Mouse (Mus musculus) hindbrain, embryonic 12.5 days (tissue): ENCODE data around the gene Cplx1. TPM values are rescaled to one million over a fixed set of nuclear protein-coding genes. Genes with fewer than 3 reads are reported as not detected.

Experiments
- ATAC-seq: fragments of 200-750 bp; cut with Nextera tagmentation; 2 replicates; pipeline ENCODE4 v1.8.0; 2017; ENCODE audit warnings: moderate TSS enrichment; ENCODE audit not compliant: low FRiP score
- H3K27ac ChIP-seq: fragments of 300-500 bp; sonication (generic); 2 replicates; pipeline ENCODE4 v1.5.1; 2016; ENCODE audit warnings: mild to moderate bottlenecking
- H3K27me3 ChIP-seq: fragments of 300-500 bp; sonication (generic); 2 replicates; pipeline ENCODE4 v1.6.1; 2016; ENCODE audit warnings: mild to moderate bottlenecking
- H3K36me3 ChIP-seq: fragments of 300-500 bp; sonication (generic); 2 replicates; pipeline ENCODE4 v1.6.1; 2016; ENCODE audit warnings: mild to moderate bottlenecking
- H3K4me1 ChIP-seq: fragments of 300-500 bp; sonication (generic); 2 replicates; pipeline ENCODE4 v1.6.1; 2016
- H3K4me2 ChIP-seq: fragments of 300-500 bp; sonication (generic); replicated peaks from 2 replicates; pipeline ENCODE4 v1.6.1; 2016; ENCODE audit warnings: mild to moderate bottlenecking
- H3K4me3 ChIP-seq: fragments of 300-500 bp; sonication (generic); 2 replicates; pipeline ENCODE4 v1.5.1; 2016; ENCODE audit warnings: mild to moderate bottlenecking
- H3K9ac ChIP-seq: fragments of 300-500 bp; sonication (generic); 2 replicates; pipeline ENCODE4 v1.6.1; 2016; ENCODE audit warnings: mild to moderate bottlenecking, moderate library complexity
- H3K9me3 ChIP-seq: fragments of 300-500 bp; sonication (generic); replicated peaks from 2 replicates; pipeline ENCODE4 v1.6.1; 2016; ENCODE audit warnings: mild to moderate bottlenecking
- WGBS: fragments of 180-500 bp; shearing (Covaris S2); methylation state at CpG from one replicate; pipeline ENCODE4 v1.1.7; 2016; 5-methylcytosine and 5-hydroxymethylcytosine counted together
- polyA plus RNA-seq: library from polyadenylated mRNA; unstranded; fragments of >200 nt; fragmentation: Nextera tagmentation; extraction: Ambion mirVana; gene quantifications from 2 replicates; pipeline ENCODE4 v1.2.1, GENCODE M21; 2016

Cplx1 gene
- 23.7 and 24.9 TPM in 2 replicates for polyA plus RNA-seq

DNA sequence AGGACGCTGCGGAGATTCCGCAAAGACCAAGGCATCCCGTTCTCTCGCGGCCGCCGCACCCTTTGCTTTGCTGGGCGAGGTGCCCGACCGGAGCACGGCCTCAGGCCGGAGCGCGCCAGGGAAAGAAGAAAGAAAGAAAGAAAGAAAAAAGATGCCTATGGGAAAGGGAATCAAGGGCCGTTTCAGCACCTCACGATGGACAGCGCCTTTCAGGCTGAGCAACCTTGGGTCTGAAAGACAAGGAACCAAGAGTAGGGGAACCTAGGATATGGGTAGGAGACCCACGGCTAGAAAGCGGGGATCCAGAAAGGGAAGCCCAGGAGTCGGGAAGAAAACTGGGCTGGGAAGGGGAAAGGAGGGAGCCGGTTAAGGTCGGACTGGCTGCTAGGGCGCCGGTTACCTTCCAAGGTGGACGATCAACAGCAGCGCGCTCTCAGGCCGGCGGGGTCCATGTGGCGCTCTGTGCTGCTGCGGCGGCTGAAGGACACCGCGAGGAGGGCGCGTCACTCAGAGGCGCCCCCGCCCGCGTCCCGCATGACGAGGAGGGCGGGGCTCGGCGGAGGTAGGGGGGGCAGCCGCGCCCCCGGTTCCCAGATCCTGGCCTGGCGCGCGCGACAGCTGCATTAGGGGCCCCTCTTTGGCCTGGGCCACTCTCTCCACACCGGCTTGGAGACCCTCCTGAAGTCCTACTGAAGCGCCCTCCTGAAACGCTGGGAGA is at the start of gene Cplx1:
TSS of gene Cplx1 (minus strand) at position 536 of the 718 bp plus-strand sequence.
- Histone ChIP-seq H3K4me1 (peaks cover 11% of the 10 kb centered on the region), H3K9me3 (no peaks in the 10 kb centered on the region), H3K36me3 (no peaks in the 10 kb centered on the region), H3K27ac (peak within 1 kb of the TSS; percentile 48; the same call in 1 of the 2 replicates), H3K9ac (peak within 1 kb of the TSS; percentile 65), H3K4me3 (peak within 1 kb of the TSS; percentile 47), H3K27me3 (peaks cover 61% of the 10 kb centered on the region), H3K4me2 (peak within 1 kb of the TSS; percentile 86)
- ATAC-seq: peak; percentile 91
- under 1% methylated on average over 56 of the region's 56 CpGs for WGBS

GRCm38 (mm10) chr5:108581361-108581891 is 31.6 kb upstream of the Cplx1 start:
- Histone ChIP-seq H3K27ac (no peak overlapping the region), H3K4me2 (no peak overlapping the region), H3K9ac (no peak overlapping the region), H3K27me3 (no peaks in the 10 kb centered on the region), H3K4me1 (no peaks in the 10 kb centered on the region), H3K36me3 (peaks cover 82% of the 10 kb centered on the region), H3K4me3 (no peak overlapping the region), H3K9me3 (no peaks in the 10 kb centered on the region)
- no peak for ATAC-seq
- 80% methylated on average over 3 of the region's 3 CpGs for WGBS

GRCm38 (mm10) chr5:108573054-108573453 is 23.2 kb upstream of the Cplx1 start:
- Histone ChIP-seq H3K9me3 (no peaks in the 10 kb centered on the region), H3K36me3 (peaks cover 97% of the 10 kb centered on the region), H3K27ac (no peak overlapping the region), H3K27me3 (no peaks in the 10 kb centered on the region), H3K4me3 (no peak overlapping the region), H3K9ac (no peak overlapping the region), H3K4me2 (no peak overlapping the region), H3K4me1 (no peaks in the 10 kb centered on the region)
- ATAC-seq: no peak
- WGBS: 96% methylated on average over 6 of the region's 6 CpGs

- Histone ChIP-seq H3K4me2 (no peak overlapping the region), H3K9ac (no peak overlapping the region), H3K27ac (no peak overlapping the region), H3K36me3 (peaks cover 93% of the 10 kb centered on the region), H3K4me3 (no peak overlapping the region), H3K27me3 (no peaks in the 10 kb centered on the region), H3K4me1 (no peaks in the 10 kb centered on the region), H3K9me3 (no peaks in the 10 kb centered on the region)
- ATAC-seq: no peak
- 97% methylated on average over 1 of the region's 1 CpGs for WGBS
These were observed 21.2 kb upstream of the Cplx1 start for GRCm38 (mm10) chr5:108570991-108571390.

DNA sequence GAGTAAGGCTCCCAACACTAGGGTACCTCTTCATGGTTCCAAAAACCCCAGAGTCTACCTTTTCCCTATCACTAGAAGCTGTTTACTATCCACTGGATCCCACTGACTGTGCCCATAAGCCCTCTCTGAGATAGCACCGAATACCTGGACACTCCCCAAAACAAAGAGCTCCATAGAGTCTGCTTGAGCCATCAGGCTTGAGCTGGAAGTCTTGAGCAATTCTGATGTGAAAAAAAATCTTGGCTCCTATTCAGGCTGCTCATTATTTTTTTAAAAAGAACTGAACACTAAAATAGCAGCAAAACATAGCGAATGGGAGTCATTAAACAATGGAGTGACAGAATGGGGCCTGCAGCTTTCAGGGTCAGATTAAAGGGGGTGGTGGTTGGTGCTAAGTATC is 17.3 kb upstream of the Cplx1 start:
- Histone ChIP-seq H3K27ac (no peak overlapping the region), H3K36me3 (peaks cover 55% of the 10 kb centered on the region), H3K4me3 (no peak overlapping the region), H3K4me2 (no peak overlapping the region), H3K27me3 (no peaks in the 10 kb centered on the region), H3K4me1 (no peaks in the 10 kb centered on the region), H3K9me3 (no peaks in the 10 kb centered on the region), H3K9ac (no peak overlapping the region)
- no peak for ATAC-seq
- 90% methylated on average over 2 of the region's 2 CpGs for WGBS

DNA sequence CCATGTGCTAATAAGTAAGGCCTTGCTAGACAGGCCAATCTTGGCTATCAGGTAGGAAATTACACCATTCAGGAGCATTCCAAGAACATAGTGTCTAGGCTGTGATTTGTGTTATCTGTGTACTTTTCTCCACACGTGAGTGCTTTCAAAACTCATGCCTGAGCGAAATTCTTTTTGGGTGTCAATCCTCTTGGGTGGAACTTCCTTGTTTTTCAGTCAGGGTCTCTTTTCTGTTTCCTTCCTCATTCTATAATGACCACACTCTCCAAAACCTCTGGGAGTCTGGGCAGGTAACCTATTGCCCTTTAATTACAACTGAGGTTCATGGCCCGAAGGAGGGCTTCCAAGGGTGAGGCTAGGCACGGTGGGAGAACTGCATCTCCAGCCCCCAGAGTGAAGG is 16.7 kb upstream of the Cplx1 start:
- ATAC-seq: no peak
- peaks cover 50% of the 10 kb centered on the region for H3K36me3 ChIP-seq
- H3K27me3 ChIP-seq: no peaks in the 10 kb centered on the region
- no peaks in the 10 kb centered on the region for H3K4me1 ChIP-seq
- H3K27ac ChIP-seq: no peak overlapping the region
- H3K9ac ChIP-seq: no peak overlapping the region
- no peak overlapping the region for H3K4me3 ChIP-seq
- 95% methylated on average over 4 of the region's 4 CpGs for WGBS
- H3K9me3 ChIP-seq: no peaks in the 10 kb centered on the region
- H3K4me2 ChIP-seq: no peak overlapping the region

GRCm38 (mm10) chr5:108565381-108565780 is 15.6 kb upstream of the Cplx1 start:
- Histone ChIP-seq H3K27me3 (no peaks in the 10 kb centered on the region), H3K27ac (no peak overlapping the region), H3K4me3 (no peak overlapping the region), H3K9ac (no peak overlapping the region), H3K4me2 (no peak overlapping the region), H3K36me3 (peaks cover 38% of the 10 kb centered on the region), H3K4me1 (no peaks in the 10 kb centered on the region), H3K9me3 (no peaks in the 10 kb centered on the region)
- WGBS: 96% methylated on average over 2 of the region's 2 CpGs
- ATAC-seq: no peak

- Histone ChIP-seq H3K4me3 (no peak overlapping the region), H3K4me2 (no peak overlapping the region), H3K36me3 (peaks cover 28% of the 10 kb centered on the region), H3K9me3 (no peaks in the 10 kb centered on the region), H3K27me3 (no peaks in the 10 kb centered on the region), H3K4me1 (no peaks in the 10 kb centered on the region), H3K27ac (no peak overlapping the region), H3K9ac (no peak overlapping the region)
- WGBS: 89% methylated on average over 3 of the region's 3 CpGs
- no peak for ATAC-seq
These were observed 14.5 kb upstream of the Cplx1 start for GRCm38 (mm10) chr5:108564346-108564745.

DNA sequence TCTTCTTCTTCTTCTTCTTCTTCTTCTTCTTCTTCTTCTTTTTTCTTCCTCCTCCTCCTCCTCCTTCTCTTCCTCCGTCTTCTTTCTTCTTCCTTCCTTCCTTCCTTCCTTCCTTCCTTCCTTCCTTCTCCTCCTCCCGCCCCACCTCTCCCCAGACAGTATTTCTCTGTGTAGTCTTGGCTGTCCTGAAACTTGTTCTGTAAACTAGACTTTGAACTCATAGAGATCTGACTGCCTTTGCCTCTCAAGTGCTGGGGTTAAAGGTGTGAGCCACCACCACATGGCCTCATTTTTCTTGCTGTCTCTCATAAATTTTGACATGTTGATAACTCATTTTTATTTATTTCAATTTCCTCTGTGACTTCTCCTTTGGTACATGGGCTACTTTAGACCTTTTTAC is 12.7 kb upstream of the Cplx1 start:
- Histone ChIP-seq H3K4me2 (no peak overlapping the region), H3K4me3 (no peak overlapping the region), H3K4me1 (no peaks in the 10 kb centered on the region), H3K36me3 (peaks cover 9% of the 10 kb centered on the region), H3K27me3 (no peaks in the 10 kb centered on the region), H3K9ac (no peak overlapping the region), H3K9me3 (no peaks in the 10 kb centered on the region), H3K27ac (no peak overlapping the region)
- no peak for ATAC-seq
- WGBS: 93% methylated on average over 2 of the region's 2 CpGs

DNA sequence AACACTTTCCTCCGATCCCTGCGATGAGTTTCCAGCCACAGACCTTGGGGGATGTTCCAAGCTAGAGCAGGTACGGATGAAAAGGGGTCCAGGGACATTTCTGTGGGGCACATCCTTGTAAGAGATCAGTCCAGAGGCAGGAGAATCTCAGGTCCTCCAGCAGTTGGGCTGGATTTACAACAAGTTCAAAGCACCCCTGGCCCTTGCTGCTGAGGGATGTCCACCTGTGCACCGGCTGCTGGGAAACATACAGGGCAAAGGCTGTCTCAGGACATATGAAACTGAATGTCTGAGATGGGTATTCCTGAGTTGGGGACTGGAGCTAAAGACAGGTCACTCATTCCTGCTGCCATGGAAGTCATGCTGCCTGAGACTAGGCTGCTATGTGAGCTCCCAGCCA is 7.2 kb upstream of the Cplx1 start:
- 68% methylated on average over 4 of the region's 4 CpGs for WGBS
- peaks cover 14% of the 10 kb centered on the region for H3K27me3 ChIP-seq
- ATAC-seq: no peak
- no peak overlapping the region for H3K4me2 ChIP-seq
- H3K9ac ChIP-seq: no peak overlapping the region
- H3K4me3 ChIP-seq: no peak overlapping the region
- no peaks in the 10 kb centered on the region for H3K4me1 ChIP-seq
- no peaks in the 10 kb centered on the region for H3K36me3 ChIP-seq
- no peak overlapping the region for H3K27ac ChIP-seq
- H3K9me3 ChIP-seq: no peaks in the 10 kb centered on the region

- no peak for ATAC-seq
- WGBS: 74% methylated on average over 1 of the region's 1 CpGs
- no peak overlapping the region for H3K4me2 ChIP-seq
These were observed 4.2 kb upstream of the Cplx1 start for GRCm38 (mm10) chr5:108554041-108554440.

DNA sequence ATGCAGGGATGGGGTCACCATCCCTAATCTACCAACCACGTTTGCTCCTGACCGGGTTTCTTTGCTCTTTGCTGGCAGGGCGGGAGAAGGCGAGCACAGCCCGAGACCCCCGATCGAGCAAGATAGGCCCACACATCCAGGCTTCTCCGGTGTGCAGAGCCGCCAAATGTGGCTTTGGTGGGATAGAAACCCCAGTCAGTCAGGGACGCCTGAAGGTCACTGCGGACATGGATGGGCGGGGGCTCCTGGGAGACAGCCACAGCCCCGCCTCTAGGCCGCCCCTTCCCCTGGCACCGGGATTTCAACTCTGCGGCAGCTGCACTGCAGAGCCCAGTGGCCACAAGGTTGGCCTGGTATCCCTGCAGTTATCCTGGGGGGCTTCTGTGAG is 377 bp upstream of the Cplx1 start:
- Histone ChIP-seq H3K27me3 (peaks cover 59% of the 10 kb centered on the region), H3K4me1 (peaks cover 11% of the 10 kb centered on the region)

More at GRCm38 (mm10) chr5:108554041-108554440, 4.2 kb upstream of the Cplx1 start:
- H3K9ac ChIP-seq: no peak overlapping the region
- H3K36me3 ChIP-seq: no peaks in the 10 kb centered on the region
- H3K4me3 ChIP-seq: no peak overlapping the region
- H3K9me3 ChIP-seq: no peaks in the 10 kb centered on the region
- H3K27ac ChIP-seq: no peak overlapping the region
- peaks cover 8% of the 10 kb centered on the region for H3K4me1 ChIP-seq
- H3K27me3 ChIP-seq: peaks cover 41% of the 10 kb centered on the region

DNA sequence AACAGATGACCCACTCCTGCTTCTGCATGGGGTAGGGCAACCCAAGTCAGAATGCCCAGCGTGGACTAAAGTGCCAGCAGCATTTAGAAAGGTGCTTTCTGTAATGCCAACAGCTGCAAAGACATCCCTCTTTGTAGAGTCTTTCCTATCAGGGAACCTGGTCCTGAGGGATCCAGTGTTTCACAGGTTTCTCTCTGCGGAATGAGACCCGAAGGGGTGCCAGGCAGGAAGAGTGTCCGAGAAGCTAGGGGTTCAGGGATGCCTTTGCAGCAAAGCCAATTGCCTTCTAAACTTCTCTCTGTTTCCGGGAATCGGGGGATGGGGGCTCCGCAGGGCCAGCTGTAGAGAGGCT is 711 bp downstream of the Cplx1 start:
- no peak overlapping the region for H3K27ac ChIP-seq
- H3K4me1 ChIP-seq: peaks cover 11% of the 10 kb centered on the region
- H3K4me3 ChIP-seq: peak overlapping the region; percentile 47
- no peaks in the 10 kb centered on the region for H3K36me3 ChIP-seq
- peaks cover 61% of the 10 kb centered on the region for H3K27me3 ChIP-seq
- no peak for ATAC-seq
- H3K9me3 ChIP-seq: no peaks in the 10 kb centered on the region
- WGBS: 17% methylated on average over 7 of the region's 7 CpGs
- peak overlapping the region; percentile 65 for H3K9ac ChIP-seq
- H3K4me2 ChIP-seq: peak overlapping the region; percentile 86

More for the DNA sequence above, 377 bp upstream of the Cplx1 start:
- no peaks in the 10 kb centered on the region for H3K9me3 ChIP-seq
- under 1% methylated on average over 16 of the region's 16 CpGs for WGBS
- peak; percentile 66; the same call in 1 of the 2 replicates for ATAC-seq
- H3K9ac ChIP-seq: peak overlapping the region; percentile 65
- peak overlapping the region; percentile 86 for H3K4me2 ChIP-seq
- peak overlapping the region; percentile 48; the same call in 1 of the 2 replicates for H3K27ac ChIP-seq
- H3K36me3 ChIP-seq: no peaks in the 10 kb centered on the region
- H3K4me3 ChIP-seq: peak overlapping the region; percentile 47
